Mouse (Mus musculus): ENCODE measurements around the gene Cabin1.
A peak's percentile ranks its signal among the peaks of the same experiment; 100 is the strongest.

The Cabin1 gene

DNA sequence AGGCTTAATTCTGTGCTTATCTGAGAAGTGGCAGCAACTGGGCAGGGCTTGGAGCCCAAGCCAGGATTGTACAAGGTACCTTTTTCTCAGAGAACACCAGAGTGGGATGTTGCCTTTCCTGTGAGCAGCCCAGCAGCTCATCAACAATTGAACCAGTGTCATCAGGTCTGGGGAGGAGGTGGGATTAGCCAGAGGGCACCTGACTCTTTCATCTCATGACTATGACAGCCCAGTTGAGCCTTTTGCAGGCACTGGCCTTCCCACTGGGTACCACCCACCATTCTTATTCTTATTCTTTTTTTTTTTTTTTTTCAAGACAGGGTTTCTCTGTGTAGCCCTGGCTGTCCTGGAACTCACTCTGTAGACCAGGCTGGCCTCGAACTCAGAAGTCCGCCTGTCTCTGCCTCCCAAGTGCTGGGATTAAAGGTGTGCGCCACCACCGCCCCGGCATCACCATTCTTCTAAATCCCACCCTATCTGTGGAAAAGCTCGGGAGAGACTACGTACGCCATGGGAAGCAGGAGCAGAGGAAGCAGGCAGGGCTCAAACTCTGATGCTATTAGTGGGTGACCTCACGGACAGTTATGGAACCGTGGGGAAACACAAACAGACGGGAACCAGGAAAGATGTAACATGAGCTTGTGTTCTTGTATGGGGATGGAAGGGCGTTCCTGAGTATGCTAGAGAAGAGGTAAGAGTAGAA is 127.9 kb downstream of the Cabin1 start:
- DNase-seq (ENCODE audit: low read depth), result no peak

DNA sequence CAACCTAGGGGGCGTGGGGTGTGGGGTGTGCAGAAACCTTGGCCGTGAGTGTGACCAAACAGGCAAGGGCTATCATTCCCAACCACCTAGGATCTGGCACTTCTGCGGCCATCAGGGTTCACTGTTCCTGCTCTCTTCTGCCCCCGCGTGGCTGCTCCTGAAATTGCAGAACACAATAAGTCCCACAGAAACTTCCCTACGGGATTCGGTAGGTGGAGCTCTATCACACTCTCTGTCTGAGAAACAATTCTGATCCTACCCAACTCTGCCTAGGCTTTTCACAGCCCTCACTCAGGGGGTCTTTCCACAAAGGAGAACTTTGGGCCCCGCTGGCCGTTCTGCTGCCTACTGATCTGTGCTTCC is 128.5 kb downstream of the Cabin1 start:
- peak; percentile 91 for DNase-seq (ENCODE audit: low read depth)

- no peak for DNase-seq (ENCODE audit: low read depth)
Observed at GRCm38 (mm10) chr10:75635019-75635692, 129.0 kb downstream of the Cabin1 start.

- no peak for DNase-seq (ENCODE audit: low read depth)
Observed at GRCm38 (mm10) chr10:75634610-75635009, 129.5 kb downstream of the Cabin1 start.

DNA sequence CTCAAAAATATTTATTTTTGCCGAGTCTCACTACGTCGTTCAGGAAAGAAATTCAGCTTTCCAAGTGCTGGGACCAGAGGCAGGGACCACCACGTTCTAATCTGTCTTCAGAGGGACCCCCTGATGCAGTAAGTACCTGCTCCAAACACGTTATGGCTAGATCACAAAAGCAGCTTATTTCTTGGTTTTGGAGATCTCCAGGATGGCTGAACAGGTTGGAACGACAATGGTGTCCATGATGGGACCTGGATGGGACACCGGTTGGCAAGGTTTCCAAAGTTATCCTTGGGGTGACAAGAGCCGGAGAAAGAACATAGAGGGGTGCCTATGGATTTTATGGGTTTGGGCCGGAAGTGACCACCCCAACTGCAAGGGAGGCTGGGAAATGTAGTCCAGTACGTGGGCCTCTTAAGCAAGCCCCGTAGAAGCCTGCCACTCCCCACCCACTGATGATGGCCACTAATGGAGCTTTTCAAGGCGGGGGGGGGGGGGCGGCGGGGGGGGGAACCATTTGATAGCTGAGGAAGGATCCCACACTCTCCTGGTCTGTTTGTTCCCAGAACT is 130.5 kb downstream of the Cabin1 start:
- DNase-seq (ENCODE audit: low read depth), result no peak

DNA sequence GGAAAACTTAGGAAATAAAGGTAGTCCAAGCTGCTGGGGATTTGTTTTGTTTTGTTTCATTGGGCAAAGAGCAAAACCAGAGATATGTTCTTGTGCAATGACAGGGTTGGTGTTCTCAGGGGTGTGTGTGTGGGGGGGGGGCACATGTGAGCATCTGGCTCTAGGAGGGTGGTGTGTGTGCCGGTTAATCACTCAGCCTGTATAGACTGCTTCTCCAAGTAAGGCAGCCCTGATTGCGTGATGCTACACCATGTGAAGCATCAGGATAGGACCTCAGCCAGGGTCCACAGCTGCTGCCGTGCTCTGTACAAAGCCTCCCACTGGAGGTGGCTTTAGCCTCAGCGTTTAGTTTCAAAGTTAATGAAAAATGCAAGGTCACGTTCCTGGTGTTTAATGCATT is 131.1 kb downstream of the Cabin1 start:
- DNase-seq (ENCODE audit: low read depth), result peak; percentile 63

GRCm38 (mm10) chr10:75632633-75633032 is 131.5 kb downstream of the Cabin1 start:
- peak; percentile 56 for DNase-seq (ENCODE audit: low read depth)

DNA sequence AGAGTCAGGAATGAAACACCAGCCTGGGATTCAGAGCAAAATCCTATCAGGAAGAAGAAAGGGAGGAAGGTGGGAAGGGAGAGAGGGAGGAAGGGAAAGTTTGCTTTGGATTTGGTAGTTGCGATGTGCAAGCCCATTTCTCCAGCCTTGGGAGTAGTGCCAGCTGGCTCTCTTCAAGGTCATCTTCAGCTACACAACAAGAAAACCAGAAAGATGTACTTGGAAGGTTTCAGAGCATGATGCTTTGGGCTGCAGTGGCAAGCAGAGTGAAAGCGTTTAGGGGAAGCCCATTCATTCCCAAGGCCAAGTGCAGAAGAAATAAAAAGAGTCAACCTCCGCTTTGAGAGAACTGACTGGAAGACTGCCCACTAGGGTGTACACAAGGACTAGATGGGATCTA is 136.7 kb downstream of the Cabin1 start:
- DNase-seq (ENCODE audit: low read depth), result peak; percentile 49

- no peak for DNase-seq (ENCODE audit: low read depth)
Observed at GRCm38 (mm10) chr10:75626991-75627390, 137.2 kb downstream of the Cabin1 start.

GRCm38 (mm10) chr10:75625920-75626319 is 138.2 kb downstream of the Cabin1 start:
- DNase-seq (ENCODE audit: low read depth), result no peak

DNA sequence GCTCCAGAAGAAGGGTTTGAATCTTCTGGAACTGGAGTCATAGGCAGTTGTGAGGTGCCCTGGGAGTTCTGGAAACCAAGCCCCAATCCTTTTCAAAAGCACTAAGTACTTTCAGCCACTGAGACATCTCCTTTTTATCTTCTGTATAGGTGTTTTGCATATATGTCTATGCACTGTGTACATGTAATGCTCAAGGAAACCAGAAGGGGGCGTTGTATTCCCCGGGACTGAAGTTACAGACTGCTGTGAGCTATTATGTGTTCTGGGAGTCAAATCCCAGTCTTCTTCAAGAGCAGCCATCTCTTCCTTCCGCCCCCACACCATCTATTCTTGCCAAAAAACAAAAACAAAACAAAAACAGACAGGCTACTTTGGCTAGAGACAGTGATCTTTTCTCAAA is 143.3 kb downstream of the Cabin1 start:
- DNase-seq (ENCODE audit: low read depth), result no peak

GRCm38 (mm10) chr10:75616044-75616443 is 148.1 kb downstream of the Cabin1 start:
- DNase-seq (ENCODE audit: low read depth), result no peak

DNA sequence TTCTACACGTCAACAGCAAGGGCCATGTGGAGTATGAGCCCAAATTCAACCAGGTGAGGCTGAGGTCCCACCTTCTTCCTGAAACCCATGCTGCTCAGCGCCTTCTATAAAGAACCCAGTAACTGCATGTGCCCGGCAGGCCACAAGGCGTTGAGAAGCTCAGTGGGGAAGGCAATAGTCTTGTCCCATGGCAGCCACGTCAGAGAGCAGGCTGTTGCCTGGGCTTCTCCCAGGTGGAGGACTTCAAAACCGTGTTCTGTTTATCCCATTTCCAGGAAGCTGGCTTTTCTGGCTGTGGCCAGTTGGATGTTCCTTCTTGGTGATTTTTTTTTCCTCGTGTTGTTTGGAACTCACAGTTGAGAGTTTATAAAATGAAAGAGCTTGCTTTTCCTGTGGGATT is 153.7 kb downstream of the Cabin1 start:
- no peak for DNase-seq (ENCODE audit: low read depth)

DNA sequence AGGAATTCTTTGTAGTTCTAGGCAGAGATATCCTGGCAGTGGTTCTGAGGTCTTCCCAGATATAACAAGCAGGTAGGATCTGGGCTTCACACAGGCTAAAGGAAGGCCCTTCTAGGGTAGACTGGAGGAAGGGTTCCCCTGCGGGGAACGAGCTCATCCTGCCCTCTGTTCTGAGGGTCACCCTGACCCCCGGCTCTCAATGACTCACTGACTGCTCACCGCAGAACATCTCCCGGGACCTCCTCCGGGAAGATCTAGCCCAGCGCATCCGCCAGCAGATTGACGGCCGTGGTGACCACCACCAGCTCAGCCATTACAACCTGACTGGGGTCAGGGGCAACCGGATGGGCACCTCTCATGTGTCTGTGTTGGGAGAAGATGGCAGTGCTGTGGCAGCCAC is 155.2 kb downstream of the Cabin1 start:
- DNase-seq (ENCODE audit: low read depth), result no peak

DNA sequence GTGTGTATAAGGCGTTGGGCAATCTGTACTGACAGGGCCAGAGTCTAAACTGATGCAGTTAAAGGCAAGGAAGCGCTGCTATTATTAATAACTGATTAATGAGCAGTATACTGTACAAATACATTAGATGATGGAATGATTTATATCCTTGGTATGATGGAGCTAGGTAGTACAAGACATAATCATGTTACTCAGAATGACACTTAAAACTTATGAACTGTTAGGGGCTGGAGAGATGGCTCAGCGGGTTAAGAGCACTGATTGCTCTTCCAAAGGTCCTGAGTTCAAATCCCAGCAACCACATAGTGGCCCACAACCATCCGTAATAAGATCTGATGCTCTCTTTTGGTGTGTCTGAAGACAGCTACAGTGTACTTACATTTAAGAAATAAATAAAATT is 156.9 kb downstream of the Cabin1 start:
- no peak for DNase-seq (ENCODE audit: low read depth)

GRCm38 (mm10) chr10:75605162-75605846 is 158.8 kb downstream of the Cabin1 start:
- DNase-seq (ENCODE audit: low read depth), result no peak

DNA sequence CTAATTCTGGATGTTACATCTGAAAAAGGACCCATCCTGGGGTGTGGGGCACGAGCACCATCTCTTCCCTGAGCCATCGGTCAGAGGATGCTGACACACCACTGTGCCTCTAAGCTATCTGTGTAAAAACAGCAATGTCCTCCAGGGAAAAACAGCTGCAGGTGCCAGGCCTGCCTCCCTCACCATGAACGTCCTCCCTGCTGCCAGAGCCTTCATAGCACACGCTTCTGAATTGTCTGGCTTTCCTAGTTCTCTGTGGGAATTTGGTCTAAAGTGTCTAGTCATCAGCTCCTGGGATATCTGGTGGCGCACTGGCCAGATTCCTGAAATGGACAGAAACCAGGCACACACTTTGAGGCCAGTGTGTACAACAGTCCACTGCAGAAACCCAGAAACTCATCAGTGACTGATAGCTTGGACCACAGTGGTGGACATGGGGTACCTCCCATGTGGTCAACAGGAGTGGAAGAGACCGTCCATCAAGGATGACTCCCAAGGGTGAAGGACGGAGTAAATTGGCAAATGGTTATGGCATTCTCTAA is 163.9 kb downstream of the Cabin1 start:
- DNase-seq (ENCODE audit: low read depth), result no peak

Data from NIH3T3 (cell line).